Mouse (Mus musculus) cerebellum, adult 2 months (tissue): ENCODE results near the gene Cnot6. TPM values are rescaled to one million over a fixed set of nuclear protein-coding genes. Genes with fewer than 3 reads are reported as not detected.

Experiments
- DNase-seq, 2 experiments: peaks; one replicate each; pipeline ENCODE4 v3.0.0; 2021
- H3K27ac ChIP-seq: fragments of 200-500 bp; 2 replicates; pipeline ENCODE4 v1.5.1; 2012; ENCODE audit warnings: low read length, control low read depth, inconsistent platforms; ENCODE audit not compliant: insufficient read depth
- H3K27me3 ChIP-seq: fragments of 200-500 bp; 2 replicates; pipeline ENCODE4 v1.6.1; 2012; ENCODE audit warnings: inconsistent platforms, mild to moderate bottlenecking, low read length, moderate library complexity; ENCODE audit not compliant: control insufficient read depth, insufficient read depth
- H3K4me1 ChIP-seq: fragments of 200-500 bp; 2 replicates; pipeline ENCODE4 v1.6.1; 2011; ENCODE audit warnings: low read length; ENCODE audit not compliant: control insufficient read depth, insufficient read depth
- H3K4me3 ChIP-seq: fragments of 200-500 bp; replicated peaks from 2 replicates; pipeline ENCODE3; 2011; ENCODE audit warnings: mild to moderate bottlenecking, low read depth, low read length, control low read depth; ENCODE audit not compliant: insufficient read depth
- CTCF ChIP-seq: fragments of 200-500 bp; IDR thresholded peaks from 2 replicates; pipeline ENCODE4 v1.5.1; 2011; ENCODE audit warnings: low read depth, mild to moderate bottlenecking, control low read depth, low read length, moderate library complexity, borderline replicate concordance; ENCODE audit not compliant: insufficient read depth
- POLR2A ChIP-seq: fragments of 200-500 bp; IDR thresholded peaks from 2 replicates; pipeline ENCODE4 v1.6.1; 2011; ENCODE audit warnings: low read length, control low read depth, borderline replicate concordance; ENCODE audit not compliant: insufficient read depth
- WGBS: fragments of 180-500 bp; shearing (Covaris S2); methylation state at CpG from one replicate; pipeline ENCODE4 v1.1.7; 2018; 5-methylcytosine and 5-hydroxymethylcytosine counted together
- polyA plus RNA-seq: library from polyadenylated mRNA; depleted of rRNA; stranded (reverse); fragments of >200 nt; gene quantifications from 2 replicates; pipeline ENCODE4 v1.2.3, GENCODE M21; 2012

The Cnot6 gene
- polyA plus RNA-seq, 1 experiment = 26.3 TPM

- Histone ChIP-seq H3K4me1 (no peaks in the 10 kb centered on the region), H3K27me3 (no peaks in the 10 kb centered on the region), H3K27ac (no peak overlapping the region), H3K4me3 (no peak overlapping the region)
- DNase-seq = no peak
- 18% methylated on average over 2 of the region's 2 CpGs for WGBS
- no peak for TF ChIP-seq CTCF
- no peak for TF ChIP-seq POLR2A
These were observed 1.9 kb downstream of the Cnot6 start for GRCm38 (mm10) chr11:49710664-49711063.

- H3K4me3 ChIP-seq = no peak overlapping the region
These were observed 4.7 kb downstream of the Cnot6 start for GRCm38 (mm10) chr11:49707834-49708233.

GRCm38 (mm10) chr11:49704804-49705203 is 7.7 kb downstream of the Cnot6 start:
- WGBS = 26% methylated on average over 8 of the region's 8 CpGs
- TF ChIP-seq CTCF (no peak), POLR2A (no peak)
- Histone ChIP-seq H3K4me1 (no peaks in the 10 kb centered on the region), H3K27me3 (no peaks in the 10 kb centered on the region), H3K27ac (no peak overlapping the region), H3K4me3 (no peak overlapping the region)
- no peak for DNase-seq

More at GRCm38 (mm10) chr11:49707834-49708233, 4.7 kb downstream of the Cnot6 start:
- DNase-seq = no peak
- WGBS = 56% methylated on average over 2 of the region's 2 CpGs
- Histone ChIP-seq H3K27ac (no peak overlapping the region), H3K27me3 (no peaks in the 10 kb centered on the region), H3K4me1 (no peaks in the 10 kb centered on the region)
- TF ChIP-seq CTCF (no peak), POLR2A (no peak)

- no peak overlapping the region for H3K27ac ChIP-seq
- TF ChIP-seq CTCF = no peak
- TF ChIP-seq POLR2A = no peak
- no peak overlapping the region for H3K4me3 ChIP-seq
- no peak for DNase-seq
- 97% methylated on average over 8 of the region's 8 CpGs for WGBS
- H3K4me1 ChIP-seq = no peaks in the 10 kb centered on the region
- no peaks in the 10 kb centered on the region for H3K27me3 ChIP-seq
These were observed 10.5 kb downstream of the Cnot6 start for GRCm38 (mm10) chr11:49702014-49702413.

GRCm38 (mm10) chr11:49699079-49699478 is 13.4 kb downstream of the Cnot6 start:
- no peak overlapping the region for H3K27ac ChIP-seq
- no peak for TF ChIP-seq POLR2A
- TF ChIP-seq CTCF = no peak
- WGBS = 93% methylated on average over 1 of the region's 1 CpGs
- DNase-seq = no peak
- no peak overlapping the region for H3K4me3 ChIP-seq
- H3K4me1 ChIP-seq = no peaks in the 10 kb centered on the region
- no peaks in the 10 kb centered on the region for H3K27me3 ChIP-seq

GRCm38 (mm10) chr11:49697779-49698178 is 14.7 kb downstream of the Cnot6 start:
- DNase-seq = no peak
- TF ChIP-seq POLR2A (no peak), CTCF (no peak)
- 85% methylated on average over 5 of the region's 5 CpGs for WGBS
- no peaks in the 10 kb centered on the region for H3K4me1 ChIP-seq
- no peak overlapping the region for H3K27ac ChIP-seq
- no peaks in the 10 kb centered on the region for H3K27me3 ChIP-seq
- no peak overlapping the region for H3K4me3 ChIP-seq

GRCm38 (mm10) chr11:49696472-49696871 is 16.1 kb downstream of the Cnot6 start:
- no peak overlapping the region for H3K4me3 ChIP-seq
- no peak for TF ChIP-seq POLR2A
- TF ChIP-seq CTCF = no peak
- 92% methylated on average over 2 of the region's 2 CpGs for WGBS
- no peak overlapping the region for H3K27ac ChIP-seq
- H3K27me3 ChIP-seq = no peaks in the 10 kb centered on the region
- no peak for DNase-seq
- no peaks in the 10 kb centered on the region for H3K4me1 ChIP-seq

- Histone ChIP-seq H3K4me1 (no peaks in the 10 kb centered on the region), H3K27me3 (no peaks in the 10 kb centered on the region), H3K4me3 (no peak overlapping the region), H3K27ac (no peak overlapping the region; the same call in 1 of the 2 replicates)
- no peak for DNase-seq
- TF ChIP-seq POLR2A (no peak), CTCF (no peak)
- WGBS = 60% methylated on average over 2 of the region's 2 CpGs
These were observed 16.8 kb downstream of the Cnot6 start for GRCm38 (mm10) chr11:49695695-49696094.

- H3K4me3 ChIP-seq = no peak overlapping the region
- 75% methylated on average over 3 of the region's 3 CpGs for WGBS
- DNase-seq = no peak
- H3K27ac ChIP-seq = no peak overlapping the region
- H3K27me3 ChIP-seq = no peaks in the 10 kb centered on the region
- no peaks in the 10 kb centered on the region for H3K4me1 ChIP-seq
- TF ChIP-seq CTCF = no peak
- TF ChIP-seq POLR2A = no peak
These were observed 17.5 kb downstream of the Cnot6 start for GRCm38 (mm10) chr11:49695013-49695412.
